Mouse (Mus musculus): ENCODE data around the gene Gm21725.
"Not testable (repeated sequence)": the region's sequence is repeated elsewhere in the genome, so short reads cannot be mapped to it uniquely, and the experiment has no call there.

Gm21725 gene

GRCm38 (mm10) chrY:13348963-13349362 is at the start of gene Gm21725:
Gene Gm21725 (minus strand): TSS chrY:13349063.
- not testable (repeated sequence) for DNase-seq
